Mouse (Mus musculus) small intestine, adult 2 months (tissue): Measurements from ENCODE around the gene Pttg1. TPM values are rescaled to one million over a fixed set of nuclear protein-coding genes. Genes with fewer than 3 reads are reported as not detected.

ENCODE experiments used
- H3K27ac ChIP-seq: fragments of 200-500 bp; 2 replicates; pipeline ENCODE4 v1.5.1; 2012; ENCODE audit warnings: low read depth, low read length, control low read depth, inconsistent platforms; ENCODE audit not compliant: insufficient read depth
- H3K27me3 ChIP-seq: fragments of 200-500 bp; 2 replicates; pipeline ENCODE4 v1.6.1; 2012; ENCODE audit warnings: mild to moderate bottlenecking, moderate library complexity, low read length, inconsistent platforms; ENCODE audit not compliant: control insufficient read depth, insufficient read depth
- H3K36me3 ChIP-seq: fragments of 200-500 bp; 2 replicates; pipeline ENCODE4 v1.6.1; 2012; ENCODE audit warnings: mild to moderate bottlenecking, low read length, control low read depth, inconsistent platforms; ENCODE audit not compliant: control insufficient read depth, insufficient read depth
- H3K4me1 ChIP-seq: fragments of 200-500 bp; 2 replicates; pipeline ENCODE4 v1.6.1; 2012; ENCODE audit warnings: low read length, inconsistent platforms, mixed read lengths; ENCODE audit not compliant: control insufficient read depth, insufficient read depth, insufficient read length
- H3K4me3 ChIP-seq: fragments of 200-500 bp; 2 replicates; pipeline ENCODE4 v1.5.1; 2012; ENCODE audit warnings: low read depth, mild to moderate bottlenecking, control low read depth, inconsistent platforms, low read length, moderate library complexity
- CTCF ChIP-seq: fragments of 200-500 bp; IDR thresholded peaks from 2 replicates; pipeline ENCODE4 v1.5.1; 2012; ENCODE audit warnings: low read depth, mild to moderate bottlenecking, control low read depth, inconsistent platforms, low read length, moderate library complexity, mixed read lengths; ENCODE audit not compliant: insufficient replicate concordance, insufficient read length; ENCODE audit errors: extremely low read depth
- POLR2A ChIP-seq: fragments of 200-500 bp; IDR thresholded peaks from 2 replicates; pipeline ENCODE4 v1.6.1; 2012; ENCODE audit warnings: low read depth, mild to moderate bottlenecking, control low read depth, inconsistent platforms, low read length, moderate library complexity
- WGBS: fragments of 180-500 bp; shearing (Covaris S2); methylation state at CpG from one replicate; pipeline ENCODE4 v1.1.7; 2018; 5-methylcytosine and 5-hydroxymethylcytosine counted together
- polyA plus RNA-seq: library from polyadenylated mRNA; depleted of rRNA; stranded (reverse); fragments of >200 nt; gene quantifications from 2 replicates; pipeline ENCODE4 v1.2.3, GENCODE M21; 2012

Gene Pttg1
- polyA plus RNA-seq, 1 experiment = 7.5 TPM

DNA sequence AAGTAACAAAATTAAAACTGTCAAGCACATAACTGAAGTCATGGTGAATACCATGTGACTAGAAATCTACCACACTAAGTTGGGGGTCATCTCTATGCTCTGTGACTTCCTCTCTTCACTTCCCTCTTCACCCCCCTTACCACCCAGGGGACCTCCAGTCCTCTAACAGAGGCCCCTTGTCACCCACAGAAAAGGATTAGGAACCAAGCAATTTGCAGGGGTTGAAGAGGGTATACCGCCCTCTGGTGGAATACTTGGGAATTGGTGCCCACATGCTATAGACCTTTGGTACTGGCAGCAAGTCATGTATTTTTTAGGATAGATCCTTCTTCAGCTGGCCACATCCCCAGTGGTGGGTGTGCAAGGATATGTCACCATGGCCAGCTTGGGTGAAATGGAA, 14.6 kb downstream of the Pttg1 start:
- Histone ChIP-seq H3K4me3 (no peak overlapping the region), H3K27ac (no peak overlapping the region), H3K4me1 (peaks cover 6% of the 10 kb centered on the region; the same call in 1 of the 2 replicates), H3K36me3 (no peaks in the 10 kb centered on the region), H3K27me3 (no peaks in the 10 kb centered on the region)
- TF ChIP-seq CTCF (peak; percentile 76; the same call in 1 of the 2 replicates), POLR2A (no peak)
- WGBS = 3% methylated on average over 1 of the region's 1 CpGs

DNA sequence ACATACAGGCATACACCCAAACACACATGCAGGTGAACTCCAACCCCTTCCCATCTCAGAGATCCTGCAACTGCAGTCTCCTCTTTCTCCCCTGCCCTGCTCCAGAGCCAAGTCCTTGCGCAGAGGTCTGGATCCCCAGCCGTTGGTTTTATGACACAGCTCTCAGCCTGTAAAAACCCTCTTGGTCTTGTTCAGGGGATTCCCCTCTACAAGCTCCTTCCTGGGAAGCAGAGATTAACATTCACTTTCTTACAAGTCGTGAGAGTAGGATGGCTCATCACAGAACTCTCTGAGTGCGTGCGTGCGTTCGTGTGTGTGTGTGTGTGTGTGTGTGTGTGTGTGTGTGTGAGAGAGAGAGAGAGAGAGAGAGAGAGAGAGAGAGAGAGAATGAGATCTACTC, 15.8 kb downstream of the Pttg1 start:
- Histone ChIP-seq H3K36me3 (no peaks in the 10 kb centered on the region), H3K4me1 (peaks cover 6% of the 10 kb centered on the region; the same call in 1 of the 2 replicates), H3K27me3 (no peaks in the 10 kb centered on the region), H3K4me3 (no peak overlapping the region), H3K27ac (peak overlapping the region; percentile 50; the same call in 1 of the 2 replicates)
- TF ChIP-seq CTCF = no peak
- no peak for TF ChIP-seq POLR2A
- 25% methylated on average over 7 of the region's 7 CpGs for WGBS

DNA sequence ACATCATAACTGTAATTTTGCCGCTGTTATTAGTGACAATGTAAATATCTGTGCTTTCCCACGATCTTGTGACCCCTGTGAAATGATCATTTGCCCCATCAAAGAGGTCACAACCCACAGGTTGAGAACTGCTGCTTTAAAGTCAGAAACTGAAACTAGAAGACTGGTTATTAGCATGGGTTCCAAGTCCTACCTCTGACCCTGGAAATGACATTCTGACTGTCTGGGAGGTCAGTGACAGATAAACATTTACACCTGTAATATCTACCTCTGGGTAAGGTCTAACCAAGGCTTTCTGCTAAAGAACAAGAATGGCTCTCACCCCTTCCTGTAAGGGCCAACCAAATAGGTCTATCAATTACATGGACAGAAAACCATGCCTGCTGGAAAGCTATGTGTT, 17.2 kb downstream of the Pttg1 start:
- H3K27me3 ChIP-seq = no peaks in the 10 kb centered on the region
- H3K4me1 ChIP-seq = peaks cover 6% of the 10 kb centered on the region; the same call in 1 of the 2 replicates
- no peaks in the 10 kb centered on the region for H3K36me3 ChIP-seq
- no peak overlapping the region for H3K27ac ChIP-seq
- H3K4me3 ChIP-seq = no peak overlapping the region
- WGBS = 42% methylated on average over 2 of the region's 2 CpGs
- no peak for TF ChIP-seq POLR2A
- TF ChIP-seq CTCF = no peak

DNA sequence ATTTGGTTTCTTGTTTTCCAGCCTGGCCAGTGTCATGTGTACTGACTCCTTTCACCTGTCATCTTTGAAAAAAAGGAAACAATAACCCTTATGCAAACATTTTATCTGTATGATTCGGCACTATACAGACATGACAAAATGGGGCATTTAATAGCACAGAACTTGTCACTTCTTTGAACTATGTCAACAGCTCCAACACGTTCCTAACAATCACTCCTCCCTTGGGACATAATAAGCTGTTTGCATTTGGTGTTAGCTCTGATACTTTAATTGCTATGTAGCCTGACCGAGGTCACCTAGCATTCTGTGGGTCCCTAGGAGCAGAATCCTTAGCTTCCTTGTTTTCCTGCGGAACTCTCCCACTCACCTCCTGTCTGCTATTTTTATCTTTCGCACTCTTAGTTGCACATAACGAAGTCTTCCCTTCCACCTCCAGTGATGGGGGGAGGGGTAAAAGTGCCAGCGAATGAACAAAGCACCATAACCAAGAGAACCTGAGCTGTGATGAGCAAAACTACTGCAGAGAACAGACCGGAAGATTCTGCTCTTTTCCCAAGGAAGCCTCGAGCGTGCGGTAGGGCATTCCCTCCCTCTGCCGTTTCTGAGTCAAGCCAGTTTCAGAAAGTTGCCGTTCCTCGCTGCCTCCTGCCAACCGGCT, 21.8 kb downstream of the Pttg1 start:
- no peak overlapping the region for H3K27ac ChIP-seq
- 80% methylated on average over 15 of the region's 15 CpGs for WGBS
- TF ChIP-seq POLR2A (no peak), CTCF (no peak)
- H3K4me3 ChIP-seq = no peak overlapping the region
- peaks cover 5% of the 10 kb centered on the region; the same call in 1 of the 2 replicates for H3K4me1 ChIP-seq
- no peaks in the 10 kb centered on the region for H3K36me3 ChIP-seq
- H3K27me3 ChIP-seq = no peaks in the 10 kb centered on the region

DNA sequence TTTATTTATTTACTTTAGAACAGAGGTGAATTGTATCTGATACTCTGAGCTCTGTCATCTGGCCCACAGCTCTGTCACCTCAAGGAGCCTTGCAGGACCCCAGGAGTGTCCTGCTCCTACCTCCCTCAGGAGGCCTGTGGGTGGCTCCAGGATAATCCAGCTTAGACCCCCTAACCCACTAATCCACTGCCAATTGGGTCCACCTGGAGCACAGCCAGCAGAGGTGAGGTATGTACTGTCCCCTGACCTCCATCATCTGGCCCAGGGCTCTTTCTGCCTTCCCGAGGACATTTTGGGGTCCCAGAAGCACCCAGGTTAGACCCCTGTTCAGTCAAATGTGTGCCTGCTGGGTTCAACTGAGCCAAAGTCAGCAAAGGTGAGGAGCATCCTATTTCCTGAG, 25.9 kb downstream of the Pttg1 start:
- Histone ChIP-seq H3K4me3 (no peak overlapping the region), H3K36me3 (no peaks in the 10 kb centered on the region), H3K4me1 (peaks cover 2% of the 10 kb centered on the region; the same call in 1 of the 2 replicates), H3K27me3 (no peaks in the 10 kb centered on the region), H3K27ac (no peak overlapping the region)
- no peak for TF ChIP-seq CTCF
- 95% methylated on average over 1 of the region's 1 CpGs for WGBS

DNA sequence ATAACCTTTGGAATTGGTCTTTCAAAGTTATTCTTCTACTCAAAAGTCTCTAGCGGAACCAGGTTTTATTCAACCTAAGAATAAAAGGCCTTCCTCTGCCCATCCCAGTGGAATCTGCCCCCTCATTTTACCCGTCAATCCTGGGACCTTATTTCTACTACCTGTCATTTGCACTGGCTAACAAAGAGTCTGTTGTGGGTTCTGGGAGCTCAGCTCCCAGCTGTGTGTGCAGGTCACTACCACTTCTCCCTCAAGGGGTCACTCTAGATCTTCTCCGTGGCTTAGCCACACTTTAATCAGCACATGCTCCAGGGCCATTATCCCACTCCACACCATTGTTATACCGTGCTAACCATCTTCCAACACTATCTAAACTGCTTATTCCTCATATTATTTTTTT, 26.8 kb downstream of the Pttg1 start:
- TF ChIP-seq POLR2A (no peak), CTCF (peak; percentile 38; the same call in 1 of the 2 replicates)
- H3K36me3 ChIP-seq = no peaks in the 10 kb centered on the region
- 27% methylated on average over 4 of the region's 4 CpGs for WGBS
- H3K27me3 ChIP-seq = no peaks in the 10 kb centered on the region
- no peak overlapping the region for H3K27ac ChIP-seq
- no peak overlapping the region for H3K4me3 ChIP-seq
- H3K4me1 ChIP-seq = peaks cover 6% of the 10 kb centered on the region; the same call in 1 of the 2 replicates

DNA sequence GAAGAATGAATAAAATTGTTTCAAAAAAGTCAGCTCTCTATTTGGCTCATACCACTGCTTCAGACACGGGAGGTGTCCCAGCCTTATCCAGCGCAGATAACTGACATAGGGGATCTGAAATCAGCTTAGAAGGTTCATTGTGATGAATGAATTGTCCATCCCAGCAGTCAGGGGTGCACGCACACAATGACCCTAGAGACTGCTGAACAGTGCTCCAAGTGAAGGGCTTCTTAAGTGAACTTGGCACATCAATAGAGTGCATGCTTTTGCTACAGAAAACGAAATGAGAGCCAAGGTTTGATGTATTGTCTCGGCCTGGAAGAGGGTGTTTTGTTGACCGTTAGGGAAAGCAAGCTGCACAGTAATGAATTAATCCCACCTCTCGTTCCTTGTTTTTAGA, 29.4 kb downstream of the Pttg1 start:
- Histone ChIP-seq H3K4me1 (peaks cover 11% of the 10 kb centered on the region; the same call in 1 of the 2 replicates), H3K27ac (no peak overlapping the region), H3K27me3 (no peaks in the 10 kb centered on the region), H3K36me3 (no peaks in the 10 kb centered on the region), H3K4me3 (no peak overlapping the region)
- 81% methylated on average over 7 of the region's 7 CpGs for WGBS
- no peak for TF ChIP-seq CTCF
- TF ChIP-seq POLR2A = no peak

DNA sequence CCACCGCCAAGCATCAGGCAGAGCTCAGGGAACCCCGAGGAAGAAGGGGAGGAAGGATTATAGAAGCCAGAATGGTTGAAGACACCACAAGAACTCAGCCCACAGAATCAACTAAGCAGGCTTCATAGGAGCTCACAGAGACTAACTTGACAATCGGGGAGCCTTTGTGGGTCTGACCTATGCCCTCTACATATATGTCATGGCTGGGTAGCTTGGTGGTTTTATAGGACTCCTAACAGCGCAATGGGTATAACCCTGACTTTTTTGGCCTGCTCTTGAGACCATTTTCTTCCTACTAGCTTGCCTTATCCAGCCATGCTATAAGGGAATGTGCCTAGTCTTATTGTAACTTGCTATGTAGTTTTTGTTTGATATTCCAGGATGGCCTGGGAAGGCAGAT, 29.8 kb downstream of the Pttg1 start:
- peaks cover 11% of the 10 kb centered on the region; the same call in 1 of the 2 replicates for H3K4me1 ChIP-seq
- no peak for TF ChIP-seq CTCF
- 87% methylated on average over 4 of the region's 4 CpGs for WGBS
- no peaks in the 10 kb centered on the region for H3K36me3 ChIP-seq
- no peaks in the 10 kb centered on the region for H3K27me3 ChIP-seq
- H3K27ac ChIP-seq = no peak overlapping the region
- H3K4me3 ChIP-seq = no peak overlapping the region
